Mouse (Mus musculus): ENCODE data around the gene Elfn2.

GRCm38 (mm10) chr15:78677708-78678107 is 40.9 kb downstream of the Elfn2 start:
- TF ChIP-seq POLR2A (IDR thresholded peaks at IDR 0.05; ENCODE audit: borderline replicate concordance, insufficient read depth, low read length) (no peak), CTCF (IDR thresholded peaks at IDR 0.05; ENCODE audit: borderline replicate concordance, insufficient read depth, low read depth, low read length) (no peak)
